Mouse (Mus musculus): ENCODE data around the gene Hsd3b4.
"Not testable (repeated sequence)": the region's sequence is repeated elsewhere in the genome, so short reads cannot be mapped to it uniquely, and the experiment has no call there.

Hsd3b4 gene

DNA sequence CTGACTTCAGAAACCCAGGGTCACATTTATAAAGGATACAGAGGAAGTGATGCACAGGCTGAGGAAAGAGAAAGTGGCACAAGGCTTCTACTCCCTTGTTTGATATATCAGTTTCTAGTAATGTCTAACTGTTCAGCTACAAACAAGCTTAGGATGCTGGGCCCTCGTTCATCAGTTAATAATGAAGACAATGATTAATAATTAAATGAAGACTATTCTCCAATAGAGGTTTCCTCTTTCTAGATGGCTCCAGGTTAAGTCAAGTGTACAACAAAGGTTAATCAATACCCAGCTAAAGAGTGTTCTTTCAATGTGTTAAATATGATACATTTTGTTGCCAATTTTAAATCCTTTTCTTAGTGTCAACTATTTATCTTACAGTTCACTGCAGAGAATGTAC is at the start of gene Hsd3b4:
Gene Hsd3b4, minus strand, starts transcription at position 101 of the 400 bp plus-strand sequence.
- not testable (repeated sequence) for DNase-seq (ENCODE audit: low read depth, low spot score)

DNA sequence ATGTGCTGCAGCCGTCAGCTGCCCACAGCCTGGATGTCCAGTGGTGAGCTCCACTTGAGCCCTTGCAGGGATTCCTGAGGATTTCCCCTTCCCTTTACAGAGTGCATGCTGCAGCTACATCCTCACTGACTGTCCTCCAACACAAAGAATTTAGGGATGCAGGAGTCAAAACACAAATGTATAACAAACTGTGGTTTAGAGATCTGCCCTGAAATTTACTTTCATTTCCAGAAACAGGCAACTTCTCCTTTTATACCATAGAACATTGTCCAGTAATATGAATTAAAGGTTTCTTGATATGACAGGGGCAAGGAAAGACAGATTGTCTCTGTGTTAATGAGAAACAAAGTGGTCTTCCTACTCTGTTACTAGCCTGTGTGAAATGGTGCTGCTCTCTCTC is 40.5 kb upstream of the Hsd3b4 start:
- not testable (repeated sequence) for DNase-seq (ENCODE audit: low read depth, low spot score)

DNA sequence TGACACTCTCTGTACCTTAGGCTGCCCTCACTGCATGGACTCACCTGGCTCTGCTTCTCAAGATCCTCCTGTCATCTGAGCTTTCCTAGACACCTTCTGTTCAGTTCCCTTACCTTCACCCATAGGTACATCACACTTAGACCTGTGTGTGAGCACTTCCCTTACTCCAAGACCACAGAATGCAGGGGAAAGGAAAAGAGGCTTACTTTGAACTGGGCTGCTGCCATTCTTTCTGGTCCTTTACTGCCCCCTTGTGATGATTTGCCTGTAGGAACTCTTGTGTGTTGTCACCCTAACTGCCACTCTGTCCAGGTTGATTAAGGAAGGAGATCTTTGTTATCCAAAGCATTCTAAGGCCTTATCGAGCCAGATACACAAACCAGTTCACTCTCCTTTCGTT is 39.9 kb upstream of the Hsd3b4 start:
- not testable (repeated sequence) for DNase-seq (ENCODE audit: low read depth, low spot score)

DNA sequence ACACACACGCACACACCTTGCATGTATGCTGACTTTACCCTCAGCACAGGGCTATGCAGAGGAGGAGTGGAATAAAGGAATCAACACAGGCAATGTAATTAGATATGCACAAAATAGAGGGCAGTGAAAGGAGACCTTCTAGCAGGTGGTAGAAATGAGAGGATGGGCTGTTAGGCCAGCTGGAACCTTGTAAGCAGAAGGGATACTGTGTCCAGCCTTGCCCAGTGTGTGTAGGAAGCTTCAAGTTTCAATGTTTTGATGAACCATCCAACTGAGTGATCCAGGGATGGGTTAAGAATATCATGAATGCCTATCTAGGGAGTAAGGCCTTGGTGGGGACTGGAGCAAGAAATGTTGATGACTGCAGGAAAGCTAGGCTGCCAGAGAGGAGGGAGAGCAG is 38.2 kb upstream of the Hsd3b4 start:
- DNase-seq (ENCODE audit: low read depth, low spot score), result not testable (repeated sequence)

DNA sequence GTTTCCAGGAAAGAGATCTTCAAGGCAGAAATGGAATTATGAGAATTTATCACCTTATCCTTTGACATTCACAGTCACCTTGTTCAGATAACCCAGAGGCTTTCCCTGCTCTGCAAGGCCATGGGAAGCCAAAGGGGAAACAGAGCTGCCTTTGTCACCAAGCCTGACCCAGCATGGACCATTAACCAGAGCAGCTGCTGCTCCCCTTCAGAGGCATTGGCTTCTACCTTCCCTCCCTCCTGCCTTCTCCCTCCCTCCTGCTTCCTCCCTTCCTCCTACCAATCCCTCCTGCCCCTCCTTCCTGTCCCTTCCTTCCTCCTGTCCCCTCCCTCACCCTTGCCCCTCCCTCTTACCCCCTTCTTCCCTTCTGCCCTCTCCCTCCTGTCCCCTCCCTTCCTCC is 37.3 kb upstream of the Hsd3b4 start:
- DNase-seq (ENCODE audit: low read depth, low spot score), result not testable (repeated sequence)

DNA sequence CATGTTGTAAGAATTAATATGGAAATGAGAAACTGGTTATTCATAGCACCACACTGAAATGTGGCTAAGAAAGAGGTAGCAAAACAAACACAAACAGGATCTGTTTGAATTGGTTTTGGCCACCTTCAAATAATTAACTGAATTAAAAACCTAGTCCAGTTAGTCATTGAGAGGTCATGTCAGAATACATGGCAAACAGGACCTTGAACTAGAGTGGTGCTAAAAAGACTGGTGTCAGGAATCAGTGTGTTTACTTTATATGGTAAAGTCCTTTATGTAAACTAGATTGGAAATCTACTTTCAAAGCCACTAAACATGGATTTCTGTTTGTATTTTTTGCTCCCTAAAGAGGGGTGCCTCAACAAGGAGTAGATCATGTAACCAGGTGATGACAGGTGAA is 14.7 kb upstream of the Hsd3b4 start:
- DNase-seq (ENCODE audit: low read depth, low spot score), result not testable (repeated sequence)

DNA sequence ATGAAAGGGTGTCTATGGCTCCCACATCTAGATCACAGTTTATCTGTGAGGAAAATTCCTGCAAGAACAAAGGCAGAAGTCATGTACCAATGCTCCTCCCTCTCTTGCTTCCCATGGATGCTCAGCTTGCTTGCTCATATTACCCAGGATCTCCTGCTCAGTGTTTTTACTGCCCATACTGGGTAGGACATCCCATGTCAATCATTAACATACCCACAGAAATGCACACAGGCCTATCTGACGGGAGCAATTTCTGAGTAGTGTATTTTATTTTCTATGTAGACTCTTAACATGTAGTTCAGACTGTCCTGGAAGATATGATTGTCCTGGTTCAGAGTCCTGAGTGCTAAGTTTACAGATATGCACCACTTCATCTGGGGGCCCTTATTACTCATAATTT is 14.2 kb upstream of the Hsd3b4 start:
- DNase-seq (ENCODE audit: low read depth, low spot score), result not testable (repeated sequence)

DNA sequence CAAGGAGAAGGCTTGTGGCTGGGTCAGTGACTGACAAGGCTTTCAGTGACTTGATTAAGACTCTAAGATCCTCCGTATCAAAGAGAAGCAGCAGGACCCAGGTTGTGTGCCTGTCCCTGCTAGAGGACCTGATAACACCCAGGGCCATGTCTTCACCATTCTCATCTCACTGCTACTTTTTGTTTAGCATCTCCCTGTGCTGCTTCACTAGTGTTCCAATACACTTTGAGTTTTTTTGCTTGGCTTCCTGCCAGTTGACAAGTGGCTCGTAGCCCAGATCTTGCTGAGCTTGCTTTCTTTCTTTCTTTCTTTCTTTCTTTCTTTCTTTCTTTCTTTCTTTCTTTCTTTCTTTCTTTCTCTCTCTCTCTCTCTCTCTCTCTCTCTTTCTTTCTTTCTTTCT is 12.5 kb upstream of the Hsd3b4 start:
- DNase-seq (ENCODE audit: low read depth, low spot score), result not testable (repeated sequence)

DNA sequence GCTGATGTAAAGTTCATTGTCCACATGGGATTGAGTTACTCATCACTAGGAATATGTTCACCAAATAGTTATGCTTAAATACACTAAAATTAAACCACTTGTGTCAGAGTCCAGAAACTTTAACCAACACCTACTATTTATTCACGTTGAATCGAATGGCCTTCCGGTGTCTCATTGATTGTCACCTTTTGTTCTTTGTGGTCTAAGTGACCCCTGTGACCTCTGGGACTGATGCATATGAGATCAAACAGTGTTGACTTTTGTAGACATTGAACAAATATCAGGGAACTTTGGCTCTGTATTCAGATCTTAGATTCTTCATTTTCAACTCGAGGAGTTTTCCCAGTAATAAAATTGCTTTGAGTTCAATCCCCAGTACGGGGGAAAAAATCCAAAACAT is 3.1 kb downstream of the Hsd3b4 start:
- not testable (repeated sequence) for DNase-seq (ENCODE audit: low read depth, low spot score)

DNA sequence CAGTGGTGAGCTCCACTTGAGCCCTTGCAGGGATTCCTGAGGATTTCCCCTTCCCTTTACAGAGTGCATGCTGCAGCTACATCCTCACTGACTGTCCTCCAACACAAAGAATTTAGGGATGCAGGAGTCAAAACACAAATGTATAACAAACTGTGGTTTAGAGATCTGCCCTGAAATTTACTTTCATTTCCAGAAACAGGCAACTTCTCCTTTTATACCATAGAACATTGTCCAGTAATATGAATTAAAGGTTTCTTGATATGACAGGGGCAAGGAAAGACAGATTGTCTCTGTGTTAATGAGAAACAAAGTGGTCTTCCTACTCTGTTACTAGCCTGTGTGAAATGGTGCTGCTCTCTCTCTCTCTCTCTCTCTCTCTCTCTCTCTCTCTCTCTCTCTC is 12.9 kb downstream of the Hsd3b4 start:
- DNase-seq (ENCODE audit: low read depth, low spot score), result not testable (repeated sequence)

DNA sequence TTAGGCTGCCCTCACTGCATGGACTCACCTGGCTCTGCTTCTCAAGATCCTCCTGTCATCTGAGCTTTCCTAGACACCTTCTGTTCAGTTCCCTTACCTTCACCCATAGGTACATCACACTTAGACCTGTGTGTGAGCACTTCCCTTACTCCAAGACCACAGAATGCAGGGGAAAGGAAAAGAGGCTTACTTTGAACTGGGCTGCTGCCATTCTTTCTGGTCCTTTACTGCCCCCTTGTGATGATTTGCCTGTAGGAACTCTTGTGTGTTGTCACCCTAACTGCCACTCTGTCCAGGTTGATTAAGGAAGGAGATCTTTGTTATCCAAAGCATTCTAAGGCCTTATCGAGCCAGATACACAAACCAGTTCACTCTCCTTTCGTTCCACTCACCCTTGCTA is 13.6 kb downstream of the Hsd3b4 start:
- not testable (repeated sequence) for DNase-seq (ENCODE audit: low read depth, low spot score)

DNA sequence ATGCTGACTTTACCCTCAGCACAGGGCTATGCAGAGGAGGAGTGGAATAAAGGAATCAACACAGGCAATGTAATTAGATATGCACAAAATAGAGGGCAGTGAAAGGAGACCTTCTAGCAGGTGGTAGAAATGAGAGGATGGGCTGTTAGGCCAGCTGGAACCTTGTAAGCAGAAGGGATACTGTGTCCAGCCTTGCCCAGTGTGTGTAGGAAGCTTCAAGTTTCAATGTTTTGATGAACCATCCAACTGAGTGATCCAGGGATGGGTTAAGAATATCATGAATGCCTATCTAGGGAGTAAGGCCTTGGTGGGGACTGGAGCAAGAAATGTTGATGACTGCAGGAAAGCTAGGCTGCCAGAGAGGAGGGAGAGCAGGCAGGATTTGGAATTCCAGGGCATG is 15.3 kb downstream of the Hsd3b4 start:
- not testable (repeated sequence) for DNase-seq (ENCODE audit: low read depth, low spot score)

DNA sequence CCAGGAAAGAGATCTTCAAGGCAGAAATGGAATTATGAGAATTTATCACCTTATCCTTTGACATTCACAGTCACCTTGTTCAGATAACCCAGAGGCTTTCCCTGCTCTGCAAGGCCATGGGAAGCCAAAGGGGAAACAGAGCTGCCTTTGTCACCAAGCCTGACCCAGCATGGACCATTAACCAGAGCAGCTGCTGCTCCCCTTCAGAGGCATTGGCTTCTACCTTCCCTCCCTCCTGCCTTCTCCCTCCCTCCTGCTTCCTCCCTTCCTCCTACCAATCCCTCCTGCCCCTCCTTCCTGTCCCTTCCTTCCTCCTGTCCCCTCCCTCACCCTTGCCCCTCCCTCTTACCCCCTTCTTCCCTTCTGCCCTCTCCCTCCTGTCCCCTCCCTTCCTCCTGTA is 16.1 kb downstream of the Hsd3b4 start:
- DNase-seq (ENCODE audit: low read depth, low spot score), result not testable (repeated sequence)

DNA sequence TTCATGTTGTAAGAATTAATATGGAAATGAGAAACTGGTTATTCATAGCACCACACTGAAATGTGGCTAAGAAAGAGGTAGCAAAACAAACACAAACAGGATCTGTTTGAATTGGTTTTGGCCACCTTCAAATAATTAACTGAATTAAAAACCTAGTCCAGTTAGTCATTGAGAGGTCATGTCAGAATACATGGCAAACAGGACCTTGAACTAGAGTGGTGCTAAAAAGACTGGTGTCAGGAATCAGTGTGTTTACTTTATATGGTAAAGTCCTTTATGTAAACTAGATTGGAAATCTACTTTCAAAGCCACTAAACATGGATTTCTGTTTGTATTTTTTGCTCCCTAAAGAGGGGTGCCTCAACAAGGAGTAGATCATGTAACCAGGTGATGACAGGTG is 38.8 kb downstream of the Hsd3b4 start:
- not testable (repeated sequence) for DNase-seq (ENCODE audit: low read depth, low spot score)

DNA sequence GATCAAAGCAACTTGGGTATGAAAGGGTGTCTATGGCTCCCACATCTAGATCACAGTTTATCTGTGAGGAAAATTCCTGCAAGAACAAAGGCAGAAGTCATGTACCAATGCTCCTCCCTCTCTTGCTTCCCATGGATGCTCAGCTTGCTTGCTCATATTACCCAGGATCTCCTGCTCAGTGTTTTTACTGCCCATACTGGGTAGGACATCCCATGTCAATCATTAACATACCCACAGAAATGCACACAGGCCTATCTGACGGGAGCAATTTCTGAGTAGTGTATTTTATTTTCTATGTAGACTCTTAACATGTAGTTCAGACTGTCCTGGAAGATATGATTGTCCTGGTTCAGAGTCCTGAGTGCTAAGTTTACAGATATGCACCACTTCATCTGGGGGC is 39.3 kb downstream of the Hsd3b4 start:
- DNase-seq (ENCODE audit: low read depth, low spot score), result not testable (repeated sequence)

DNA sequence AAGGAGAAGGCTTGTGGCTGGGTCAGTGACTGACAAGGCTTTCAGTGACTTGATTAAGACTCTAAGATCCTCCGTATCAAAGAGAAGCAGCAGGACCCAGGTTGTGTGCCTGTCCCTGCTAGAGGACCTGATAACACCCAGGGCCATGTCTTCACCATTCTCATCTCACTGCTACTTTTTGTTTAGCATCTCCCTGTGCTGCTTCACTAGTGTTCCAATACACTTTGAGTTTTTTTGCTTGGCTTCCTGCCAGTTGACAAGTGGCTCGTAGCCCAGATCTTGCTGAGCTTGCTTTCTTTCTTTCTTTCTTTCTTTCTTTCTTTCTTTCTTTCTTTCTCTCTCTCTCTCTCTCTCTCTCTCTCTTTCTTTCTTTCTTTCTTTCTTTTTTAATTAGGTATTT is 41.0 kb downstream of the Hsd3b4 start:
- not testable (repeated sequence) for DNase-seq (ENCODE audit: low read depth, low spot score)

DNA sequence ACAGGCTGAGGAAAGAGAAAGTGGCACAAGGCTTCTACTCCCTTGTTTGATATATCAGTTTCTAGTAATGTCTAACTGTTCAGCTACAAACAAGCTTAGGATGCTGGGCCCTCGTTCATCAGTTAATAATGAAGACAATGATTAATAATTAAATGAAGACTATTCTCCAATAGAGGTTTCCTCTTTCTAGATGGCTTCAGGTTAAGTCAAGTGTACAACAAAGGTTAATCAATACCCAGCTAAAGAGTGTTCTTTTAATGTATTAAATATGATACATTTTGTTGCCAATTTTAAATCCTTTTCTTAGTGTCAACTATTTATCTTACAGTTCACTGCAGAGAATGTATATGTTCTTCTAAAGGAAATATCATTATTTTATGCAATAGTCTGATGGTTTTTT is 53.3 kb downstream of the Hsd3b4 start, which contains the start of gene Gm4450:
Gene Gm4450, minus strand, starts transcription at position 101 of the 400 bp plus-strand sequence.
- DNase-seq (ENCODE audit: low read depth, low spot score), result not testable (repeated sequence)

DNA sequence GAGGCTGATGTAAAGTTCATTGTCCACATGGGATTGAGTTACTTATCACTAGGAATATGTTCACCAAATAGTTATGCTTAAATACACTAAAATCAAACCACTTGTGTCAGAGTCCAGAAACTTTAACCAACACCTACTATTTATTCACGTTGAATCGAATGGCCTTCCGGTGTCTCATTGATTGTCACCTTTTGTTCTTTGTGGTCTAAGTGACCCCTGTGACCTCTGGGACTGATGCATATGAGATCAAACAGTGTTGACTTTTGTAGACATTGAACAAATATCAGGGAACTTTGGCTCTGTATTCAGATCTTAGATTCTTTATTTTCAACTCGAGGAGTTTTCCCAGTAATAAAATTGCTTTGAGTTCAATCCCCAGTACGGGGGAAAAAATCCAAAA is 56.5 kb downstream of the Hsd3b4 start:
- DNase-seq (ENCODE audit: low read depth, low spot score), result not testable (repeated sequence)
